Mouse (Mus musculus) left cerebral cortex, adult 2 months (tissue): ENCODE results near the gene Dad1. TPM values are rescaled to one million over a fixed set of nuclear protein-coding genes. Genes with fewer than 3 reads are reported as not detected.
A peak's percentile ranks its signal among the peaks of the same experiment; 100 is the strongest.
"Not testable (repeated sequence)": the region's sequence is repeated elsewhere in the genome, so short reads cannot be mapped to it uniquely, and the experiment has no call there.

Experiments
- DNase-seq, 2 experiments: peaks; one replicate each; pipeline ENCODE4 v3.0.0; 2021 to 2022; ENCODE audit warnings: low spot score in 2 of 2, mixed read lengths in 1 of 2; ENCODE audit errors: extremely low spot score in 1 of 2
- H3K27ac ChIP-seq: fragments of 200-600 bp; 2 replicates; pipeline ENCODE4 v1.8.1; 2022
- H3K4me3 ChIP-seq: fragments of 200-600 bp; 2 replicates; pipeline ENCODE4 v1.8.1; 2022
- CTCF ChIP-seq: fragments of 200-600 bp; IDR thresholded peaks from 2 replicates; pipeline ENCODE4 v1.8.1; 2022; ENCODE audit warnings: antibody characterized with exemption, mild to moderate bottlenecking, moderate library complexity
- intact Hi-C: fragments of 180-260 bp; cut with DNase I; formaldehyde crosslinking; loops from one replicate; pipeline ENCODE4 v1.15.1; 2025
- total RNA-seq, 2 experiments: library from RNA; stranded (reverse); gene quantifications; 2 replicates each; pipeline ENCODE4 v1.2.3; 2021

Gene Dad1
- total RNA-seq, 2 experiments from 2014 or later: 106 to 115 TPM

DNA sequence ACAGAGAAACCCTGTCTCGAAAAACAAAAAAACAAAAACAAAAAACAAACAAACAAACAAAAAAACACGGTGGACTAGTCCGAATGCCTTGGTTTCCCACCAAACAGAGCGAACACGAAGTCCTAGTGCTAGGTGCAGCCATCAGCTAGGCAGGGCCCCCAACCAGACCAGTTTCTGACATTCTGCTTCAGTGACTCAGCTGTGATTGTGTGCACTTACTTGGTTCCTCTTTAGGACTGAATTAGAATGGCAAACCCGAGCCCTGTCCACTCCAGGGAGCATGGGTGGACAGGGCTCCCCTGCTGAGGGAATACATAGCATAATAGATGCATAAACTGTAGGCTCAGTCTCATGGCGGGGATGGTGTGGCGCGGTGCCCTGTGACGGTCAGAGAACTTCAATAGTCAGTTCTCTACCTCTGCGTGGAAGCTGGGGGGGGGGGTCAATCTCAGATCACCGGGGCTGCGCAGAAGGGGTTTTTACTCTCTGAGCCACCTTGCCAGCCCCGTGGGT is 23.2 kb downstream of the Dad1 start:
- Histone ChIP-seq H3K4me3 (no peak overlapping the region), H3K27ac (no peak overlapping the region)
- no peak for TF ChIP-seq CTCF
- DNase-seq: no peak
- intact Hi-C loops: no loop called here

DNA sequence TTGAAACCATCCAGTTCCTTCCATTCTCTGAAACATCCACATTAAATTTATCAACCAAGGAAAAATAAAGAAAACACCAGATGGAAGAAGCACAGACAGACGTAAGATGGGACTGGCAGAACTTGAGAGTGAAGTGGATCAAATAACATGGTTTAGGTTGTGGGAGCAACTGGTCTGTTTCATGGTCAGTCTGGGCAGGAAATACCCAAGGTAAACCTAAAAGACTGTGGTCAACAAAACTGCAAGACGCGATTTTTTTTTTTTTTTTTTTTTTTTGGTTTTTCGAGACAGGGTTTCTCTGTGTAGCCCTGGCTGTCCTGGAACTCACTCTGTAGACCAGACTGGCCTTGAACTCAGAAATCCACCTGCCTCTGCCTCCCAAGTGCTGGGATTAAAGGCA is 24.1 kb downstream of the Dad1 start:
- not testable (repeated sequence) for DNase-seq, H3K27ac ChIP-seq, H3K4me3 ChIP-seq
- intact Hi-C loops: loop anchor here (2.0 kb wide), 3 partner anchors 165 to 411 kb away; partner anchors contain the start of genes Cdh24 and Gm17606

GRCm38 (mm10) chr14:54228933-54229713 is 24.8 kb downstream of the Dad1 start:
- no peak for TF ChIP-seq CTCF
- peak in 1 of 2 experiments; percentile 24 for DNase-seq
- intact Hi-C loops: loop anchor here (1.0 to 2.0 kb wide), 5 partner anchors 164 to 412 kb away; partner anchors contain the start of genes Cdh24 and Gm17606
- peak overlapping the region; percentile 13; the same call in 1 of the 2 replicates for H3K4me3 ChIP-seq
- H3K27ac ChIP-seq: no peak overlapping the region

DNA sequence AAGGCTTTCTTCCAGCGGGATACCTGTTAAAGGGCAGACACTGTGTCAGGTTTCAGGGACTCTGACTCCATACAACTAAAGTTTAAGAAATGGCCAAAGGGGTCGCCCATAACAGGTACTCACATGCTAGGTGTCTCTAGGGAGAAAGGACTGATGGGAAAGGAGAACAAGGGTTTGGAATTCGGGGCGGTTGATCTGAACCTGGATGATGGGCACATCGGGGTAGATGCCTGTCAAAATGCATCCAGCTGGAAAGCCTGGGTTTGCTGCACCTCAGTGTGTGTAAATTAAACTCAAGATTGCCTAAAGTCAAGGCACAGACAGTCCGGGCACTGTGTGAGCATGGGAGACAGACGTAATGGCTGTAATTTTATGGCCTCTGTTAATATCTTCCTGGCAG is 25.4 kb downstream of the Dad1 start:
- peak overlapping the region; percentile 33; the same call in 1 of the 2 replicates for H3K27ac ChIP-seq
- peak overlapping the region; percentile 13; the same call in 1 of the 2 replicates for H3K4me3 ChIP-seq
- TF ChIP-seq CTCF: no peak
- intact Hi-C loops: loop anchor here (1.0 to 2.0 kb wide), 5 partner anchors 164 to 412 kb away; partner anchors contain the start of genes Cdh24 and Gm17606
- no peak for DNase-seq

DNA sequence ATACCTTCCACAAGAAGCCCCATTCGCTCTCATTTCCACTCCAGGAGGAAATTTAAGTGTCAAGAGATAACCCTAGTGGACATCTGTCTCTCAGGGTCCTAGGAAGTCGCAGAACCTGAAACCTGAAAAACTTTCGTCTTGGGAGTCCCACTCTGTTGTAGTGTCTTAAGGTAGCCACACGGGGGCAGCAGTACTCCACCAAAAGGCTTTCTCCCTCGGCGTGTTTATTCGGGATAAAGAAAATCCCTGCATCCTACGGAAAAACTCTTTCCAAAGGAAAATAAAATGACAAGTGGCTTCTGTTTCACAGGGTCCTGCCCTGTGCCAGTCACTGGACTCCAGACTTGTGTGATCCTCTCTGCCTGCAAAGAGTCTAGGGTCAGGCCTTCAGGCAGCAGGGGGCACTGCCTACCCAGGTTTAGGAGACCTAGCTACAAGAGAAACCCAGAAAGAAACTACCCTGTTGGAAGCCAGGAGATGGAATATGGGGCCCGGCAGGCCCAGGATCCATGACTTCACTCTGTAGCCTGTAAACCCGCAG is 25.9 kb downstream of the Dad1 start:
- peak overlapping the region; percentile 44 for H3K4me3 ChIP-seq
- TF ChIP-seq CTCF: peak; percentile 92
- intact Hi-C loops: loop anchor here (1.0 to 2.0 kb wide), 5 partner anchors 163 to 413 kb away; partner anchors contain the start of genes Cdh24 and Gm17606
- DNase-seq: peak; percentile 49 to 63
- H3K27ac ChIP-seq: peak overlapping the region; percentile 33; the same call in 1 of the 2 replicates

GRCm38 (mm10) chr14:54226911-54227811 is 26.7 kb downstream of the Dad1 start:
- intact Hi-C loops: no loop called here
- no peak for DNase-seq
- no peak for TF ChIP-seq CTCF
- H3K27ac ChIP-seq: no peak overlapping the region
- 0 out of 2 replicates have a peak overlapping the region, but pooled peaks have one; percentile 44 for H3K4me3 ChIP-seq

GRCm38 (mm10) chr14:54225725-54226124 is 28.2 kb downstream of the Dad1 start:
- Histone ChIP-seq H3K4me3 (no peak overlapping the region), H3K27ac (no peak overlapping the region)
- TF ChIP-seq CTCF: no peak
- DNase-seq: no peak
- intact Hi-C loops: no loop called here

GRCm38 (mm10) chr14:54224484-54225467 is 29.1 kb downstream of the Dad1 start:
- intact Hi-C loops: no loop called here

GRCm38 (mm10) chr14:54224064-54224417 is 29.9 kb downstream of the Dad1 start:
- no peak for DNase-seq
- intact Hi-C loops: no loop called here
- no peak overlapping the region for H3K4me3 ChIP-seq
- TF ChIP-seq CTCF: no peak
- H3K27ac ChIP-seq: no peak overlapping the region

More at GRCm38 (mm10) chr14:54224484-54225467, 29.1 kb downstream of the Dad1 start:
- H3K4me3 ChIP-seq: no peak overlapping the region
- no peak overlapping the region for H3K27ac ChIP-seq
- no peak for DNase-seq
- no peak for TF ChIP-seq CTCF

DNA sequence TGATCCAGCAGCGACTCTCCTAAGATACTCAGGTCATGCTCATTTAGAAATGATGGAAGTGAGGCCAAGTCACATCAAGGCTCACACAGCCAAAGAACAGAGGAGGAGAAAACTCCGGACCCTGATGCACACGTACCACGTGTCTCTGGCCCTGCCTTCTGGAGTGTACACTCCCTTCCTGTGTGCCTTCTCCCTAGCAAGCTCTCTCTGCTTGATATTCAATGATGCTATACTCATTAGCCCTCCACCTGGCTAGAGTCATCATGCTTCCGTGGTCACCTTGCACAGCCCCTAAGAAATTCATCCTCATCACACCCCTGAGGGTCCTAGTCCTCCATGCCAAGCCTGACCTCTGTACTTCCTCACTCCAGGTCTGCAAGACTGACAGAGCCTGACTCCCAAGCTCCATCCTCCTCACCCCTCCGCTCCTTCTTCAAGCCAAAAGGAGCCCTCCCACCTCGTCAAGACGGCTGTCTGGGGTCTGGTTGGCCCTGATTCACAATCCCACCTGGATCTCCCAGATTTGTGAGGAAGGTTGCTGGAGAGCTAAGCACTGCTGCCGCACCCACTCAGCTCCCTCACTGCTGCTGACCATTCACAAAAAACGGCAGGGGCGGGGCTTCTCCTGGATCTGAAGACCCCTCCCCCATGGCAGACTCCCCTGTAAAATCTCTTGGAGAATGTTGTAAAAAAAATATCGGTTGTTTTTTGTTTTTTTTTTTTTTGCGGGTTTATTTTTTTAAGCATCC is 30.4 kb downstream of the Dad1 start:
- Histone ChIP-seq H3K4me3 (no peak overlapping the region), H3K27ac (no peak overlapping the region)
- no peak for DNase-seq
- intact Hi-C loops: no loop called here
- TF ChIP-seq CTCF: no peak
